Mouse (Mus musculus): Measurements from ENCODE around the gene Scfd1.

DNA sequence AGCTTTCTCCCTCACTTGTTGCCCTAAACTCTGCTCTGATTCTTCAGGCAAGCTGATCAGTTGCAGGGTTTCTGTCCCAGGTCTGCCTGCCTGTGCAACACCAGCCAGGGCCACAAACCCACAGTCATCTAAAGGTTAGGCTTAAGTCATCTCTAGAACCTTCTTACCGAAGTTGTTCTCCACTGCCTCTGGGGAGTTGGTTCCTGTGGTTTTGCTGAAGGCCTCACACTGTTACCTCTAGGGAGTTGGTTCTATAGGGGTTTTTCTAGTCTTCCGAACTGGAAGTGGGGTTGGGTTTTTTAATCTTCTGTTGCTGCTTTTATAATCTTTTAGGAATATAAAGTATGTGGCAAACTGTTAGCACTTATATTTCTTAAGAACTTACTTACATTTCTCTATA, 72.0 kb downstream of the Scfd1 start:
- no peak for TF ChIP-seq CTCF (IDR thresholded peaks at IDR 0.05; ENCODE audit: low read depth, low read length)
- no peak for TF ChIP-seq POLR2A (IDR thresholded peaks at IDR 0.05; ENCODE audit: borderline replicate concordance, low read depth, low read length)
